Mouse (Mus musculus) megakaryocyte progenitor cell, adult 5-6 weeks (primary cell): ENCODE measurements around the gene E130114P18Rik. TPM values are rescaled to one million over a fixed set of nuclear protein-coding genes. Genes with fewer than 3 reads are reported as not detected.
A peak's percentile ranks its signal among the peaks of the same experiment; 100 is the strongest.

Experiments
- ATAC-seq: replicated peaks from 2 replicates; pipeline ENCODE4 v1.8.0; 2016; ENCODE audit warnings: mild to moderate bottlenecking, moderate TSS enrichment, inconsistent platforms; ENCODE audit not compliant: poor library complexity
- total RNA-seq, 2 experiments: library from RNA; stranded (forward) in 1 of 2; stranded (reverse) in 1 of 2; fragments of 157-497, 149-512 nt in 1 of 2; fragments of 200-1000 nt in 1 of 2; gene quantifications; 2 replicates each; pipeline versions ENCODE4 v1.2.3 to v1.2.4; 2015 to 2017

Gene E130114P18Rik
- total RNA-seq, 2 experiments from 2014 or later: not detected

GRCm38 (mm10) chr4:97615031-97615430, 162.8 kb downstream of the E130114P18Rik start:
- no peak for ATAC-seq

GRCm38 (mm10) chr4:97611251-97611847, 166.5 kb downstream of the E130114P18Rik start:
- no peak for ATAC-seq

GRCm38 (mm10) chr4:97609831-97610727, 167.8 kb downstream of the E130114P18Rik start:
- no peak for ATAC-seq

GRCm38 (mm10) chr4:97609329-97609728, 168.5 kb downstream of the E130114P18Rik start:
- ATAC-seq: peak; percentile 70

- no peak for ATAC-seq
These were observed 169.2 kb downstream of the E130114P18Rik start for GRCm38 (mm10) chr4:97608728-97609127.

- no peak for ATAC-seq
These were observed 169.7 kb downstream of the E130114P18Rik start for GRCm38 (mm10) chr4:97608134-97608533.

- ATAC-seq: no peak
These were observed 170.7 kb downstream of the E130114P18Rik start for GRCm38 (mm10) chr4:97607169-97607568.

- no peak for ATAC-seq
These were observed 171.4 kb downstream of the E130114P18Rik start for GRCm38 (mm10) chr4:97606524-97606923.

GRCm38 (mm10) chr4:97602579-97602978, 175.3 kb downstream of the E130114P18Rik start:
- ATAC-seq: no peak

- ATAC-seq: peak; percentile 94
These were observed 176.7 kb downstream of the E130114P18Rik start for GRCm38 (mm10) chr4:97600875-97601835.

- ATAC-seq: no peak
These were observed 180.4 kb downstream of the E130114P18Rik start for GRCm38 (mm10) chr4:97597443-97597842.

- no peak for ATAC-seq
These were observed 181.5 kb downstream of the E130114P18Rik start for GRCm38 (mm10) chr4:97596348-97596747.

- peak; percentile 58 for ATAC-seq
These were observed 184.0 kb downstream of the E130114P18Rik start for GRCm38 (mm10) chr4:97593869-97594268.

GRCm38 (mm10) chr4:97589790-97590189, 188.1 kb downstream of the E130114P18Rik start:
- ATAC-seq: no peak

GRCm38 (mm10) chr4:97587412-97588010, 190.4 kb downstream of the E130114P18Rik start:
- ATAC-seq: peak; percentile 31; the same call in 1 of the 2 replicates

GRCm38 (mm10) chr4:97585170-97585569, 192.7 kb downstream of the E130114P18Rik start:
- no peak for ATAC-seq

GRCm38 (mm10) chr4:97584445-97585130, 193.3 kb downstream of the E130114P18Rik start:
- no peak for ATAC-seq

GRCm38 (mm10) chr4:97582796-97583430, 195.0 kb downstream of the E130114P18Rik start:
- no peak for ATAC-seq

- ATAC-seq: no peak
These were observed 195.8 kb downstream of the E130114P18Rik start for GRCm38 (mm10) chr4:97582064-97582415.
